Mouse (Mus musculus): ENCODE results near the gene Rabgap1.
"Not testable (repeated sequence)": the region's sequence is repeated elsewhere in the genome, so short reads cannot be mapped to it uniquely, and the experiment has no call there.

The Rabgap1 gene

DNA sequence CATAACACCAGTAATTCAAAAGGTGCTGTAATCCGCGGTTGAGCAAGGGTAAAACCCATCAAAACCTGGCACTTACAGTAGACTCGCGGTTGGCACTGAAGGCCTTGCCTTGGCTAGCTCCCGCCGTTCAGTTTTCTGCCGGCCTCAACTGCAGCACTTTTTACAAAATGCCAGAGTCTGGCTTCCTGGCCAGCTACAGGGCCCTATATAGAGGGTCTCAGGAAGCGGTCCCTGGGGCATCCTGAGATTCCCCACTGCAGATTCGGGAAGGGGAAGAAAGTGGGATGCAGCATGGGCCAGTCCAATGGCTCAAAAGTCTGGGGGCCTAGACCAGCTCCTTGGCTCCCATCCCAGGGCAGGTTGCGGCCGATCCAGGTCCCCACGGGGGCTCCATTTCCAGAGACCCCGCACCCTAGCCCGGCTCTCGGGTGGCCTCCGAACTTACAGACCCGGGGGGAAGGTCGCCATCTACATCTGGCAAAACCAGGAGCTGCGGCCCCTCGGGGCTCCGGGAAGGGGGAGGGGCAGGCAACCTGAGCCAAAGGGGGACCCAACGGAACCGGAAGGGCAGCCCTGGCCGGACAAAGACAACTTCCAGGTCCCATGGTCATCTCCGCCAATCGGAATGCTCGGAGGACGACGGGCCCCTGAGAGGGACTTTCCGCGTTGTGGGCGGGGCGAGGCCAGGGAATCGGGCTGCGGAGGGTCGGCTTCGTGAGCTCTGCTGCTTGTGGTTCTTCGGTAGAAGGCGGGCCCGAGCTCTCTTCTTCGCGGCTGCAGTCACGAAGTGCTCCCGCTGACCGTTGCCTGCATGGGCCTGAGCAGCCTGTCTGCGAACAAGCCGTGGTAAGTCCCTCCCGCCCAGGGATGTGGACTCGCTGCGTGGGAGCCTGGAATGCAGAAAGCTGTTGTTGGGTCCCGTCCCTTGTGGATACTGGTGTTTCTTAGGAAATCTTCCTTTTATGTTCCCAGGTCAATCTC, at the start of gene Rabgap1, which contains the start of the genes Zbtb26 and Zbtb6:
Rabgap1 (plus strand) TSS at position 669 of the 981 bp plus-strand sequence.
Zbtb26 (minus strand) TSS at position 525 of the 981 bp plus-strand sequence.
Zbtb6 (minus strand) TSS at position 561 of the 981 bp plus-strand sequence.
- DNase-seq (ENCODE audit: low read depth in 1 of 2, low spot score in 2 of 2): peak; percentile 86 to 90

DNA sequence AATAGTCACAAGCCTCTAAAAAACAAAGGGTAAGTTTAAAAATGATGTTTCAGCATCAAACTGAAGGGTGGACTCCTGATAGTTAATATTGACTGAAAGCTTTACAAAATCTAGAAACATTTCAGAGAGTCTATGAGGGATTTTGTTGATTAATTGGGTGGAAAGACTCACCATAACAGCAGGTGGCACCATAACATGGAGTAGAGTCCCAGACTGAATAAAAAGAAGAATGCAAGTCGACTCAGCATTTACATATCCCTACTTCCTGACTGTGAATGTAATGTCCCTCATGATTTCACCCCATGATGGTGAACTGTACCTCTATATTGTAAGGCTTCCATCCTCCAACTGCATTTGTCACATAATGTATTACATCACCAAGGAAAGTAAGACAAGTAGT, 47.5 kb upstream of the Rabgap1 start:
- no peak for DNase-seq (ENCODE audit: low read depth in 1 of 2, low spot score in 2 of 2)

DNA sequence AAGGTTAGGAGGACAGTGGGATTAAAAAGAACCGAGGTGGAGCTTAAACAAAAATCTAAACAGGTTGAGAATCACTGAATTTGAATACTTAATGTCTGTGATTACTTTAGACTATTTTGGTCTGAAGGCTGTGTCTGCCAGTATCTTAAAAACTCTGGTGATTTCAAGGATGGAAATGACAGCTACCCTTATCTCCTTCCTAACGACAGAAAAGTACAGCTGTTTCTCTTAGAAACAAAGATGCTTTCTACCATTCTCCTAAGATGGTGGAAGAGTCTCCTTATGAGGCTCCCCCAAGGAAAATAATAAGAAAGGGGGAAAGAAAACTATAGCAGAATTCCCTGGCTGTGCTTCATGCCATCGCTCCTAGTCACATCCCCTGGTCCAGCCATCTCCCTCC, 21.2 kb upstream of the Rabgap1 start:
- DNase-seq (ENCODE audit: low read depth in 1 of 2, low spot score in 2 of 2): no peak

DNA sequence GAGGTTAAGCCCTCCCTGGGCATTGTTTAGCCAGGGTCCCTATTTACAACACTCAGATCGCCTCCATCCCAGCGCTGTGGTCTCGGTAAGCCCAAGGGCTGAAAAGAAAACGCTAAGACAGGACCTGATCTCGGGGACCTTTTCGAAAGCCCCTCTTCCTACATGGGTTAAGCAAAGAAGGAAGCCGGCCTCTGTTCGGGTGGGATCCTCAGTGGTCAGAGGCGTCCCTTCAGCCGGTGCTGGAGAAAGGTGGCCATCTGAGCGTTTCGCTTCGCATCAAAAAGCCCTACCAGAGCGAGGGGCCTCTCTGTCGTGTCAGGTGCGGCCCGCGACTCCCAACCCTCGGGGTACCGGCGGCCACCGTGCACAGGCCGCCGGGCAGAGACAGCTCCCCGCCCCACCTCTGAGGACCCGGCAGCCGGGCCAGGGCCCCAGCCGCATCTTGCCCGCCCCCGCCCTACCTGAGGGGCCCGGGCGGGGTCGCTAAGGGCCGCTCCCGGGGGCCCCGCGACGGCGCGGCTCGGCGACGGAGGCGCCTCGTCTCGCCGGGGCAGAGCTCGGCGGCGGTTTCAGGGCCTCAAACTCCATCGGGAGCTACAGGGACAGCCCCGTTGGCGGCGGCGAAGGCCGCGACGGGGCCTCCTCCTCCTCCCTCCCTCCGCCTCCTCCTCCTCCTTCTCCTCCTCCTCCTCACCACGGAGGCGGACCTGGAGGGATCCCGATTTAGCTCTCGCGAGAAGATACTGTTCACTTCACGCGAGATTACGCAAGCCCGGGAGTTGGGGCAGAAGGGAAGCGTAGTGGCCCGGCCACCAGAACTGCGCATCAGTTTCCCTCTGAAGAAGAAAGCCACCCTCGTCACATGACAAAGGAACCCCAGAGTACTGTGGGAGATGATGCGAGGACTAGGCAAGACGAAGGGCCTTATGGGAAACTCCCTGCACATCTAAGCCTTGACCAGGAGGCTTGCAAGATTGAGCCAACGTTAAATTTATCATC, 20.5 kb upstream of the Rabgap1 start, which contains the start of gene Rc3h2:
Rc3h2 (minus strand) TSS at position 598 of the 999 bp plus-strand sequence.
- DNase-seq (ENCODE audit: low read depth in 1 of 2, low spot score in 2 of 2): peak; percentile 91 to 95

DNA sequence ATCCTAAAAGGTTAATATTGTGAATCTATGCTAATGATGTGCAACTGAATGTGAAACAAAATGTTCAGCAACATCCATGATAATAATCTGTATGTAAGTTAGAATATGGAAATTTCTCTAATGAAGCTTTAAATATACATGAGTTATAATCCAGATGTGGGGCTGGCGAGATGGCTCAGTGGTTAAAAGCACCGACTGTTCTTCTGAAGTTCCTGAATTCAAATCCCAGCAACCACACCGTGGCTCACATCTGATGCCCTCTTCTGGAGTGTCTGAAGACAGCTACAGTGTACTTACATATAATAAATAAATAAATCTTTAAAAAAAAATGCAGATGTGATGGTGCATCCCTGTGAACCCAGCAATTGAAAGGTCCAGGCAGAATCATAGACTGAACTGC, 19.4 kb upstream of the Rabgap1 start:
- DNase-seq (ENCODE audit: low read depth in 1 of 2, low spot score in 2 of 2): no peak

DNA sequence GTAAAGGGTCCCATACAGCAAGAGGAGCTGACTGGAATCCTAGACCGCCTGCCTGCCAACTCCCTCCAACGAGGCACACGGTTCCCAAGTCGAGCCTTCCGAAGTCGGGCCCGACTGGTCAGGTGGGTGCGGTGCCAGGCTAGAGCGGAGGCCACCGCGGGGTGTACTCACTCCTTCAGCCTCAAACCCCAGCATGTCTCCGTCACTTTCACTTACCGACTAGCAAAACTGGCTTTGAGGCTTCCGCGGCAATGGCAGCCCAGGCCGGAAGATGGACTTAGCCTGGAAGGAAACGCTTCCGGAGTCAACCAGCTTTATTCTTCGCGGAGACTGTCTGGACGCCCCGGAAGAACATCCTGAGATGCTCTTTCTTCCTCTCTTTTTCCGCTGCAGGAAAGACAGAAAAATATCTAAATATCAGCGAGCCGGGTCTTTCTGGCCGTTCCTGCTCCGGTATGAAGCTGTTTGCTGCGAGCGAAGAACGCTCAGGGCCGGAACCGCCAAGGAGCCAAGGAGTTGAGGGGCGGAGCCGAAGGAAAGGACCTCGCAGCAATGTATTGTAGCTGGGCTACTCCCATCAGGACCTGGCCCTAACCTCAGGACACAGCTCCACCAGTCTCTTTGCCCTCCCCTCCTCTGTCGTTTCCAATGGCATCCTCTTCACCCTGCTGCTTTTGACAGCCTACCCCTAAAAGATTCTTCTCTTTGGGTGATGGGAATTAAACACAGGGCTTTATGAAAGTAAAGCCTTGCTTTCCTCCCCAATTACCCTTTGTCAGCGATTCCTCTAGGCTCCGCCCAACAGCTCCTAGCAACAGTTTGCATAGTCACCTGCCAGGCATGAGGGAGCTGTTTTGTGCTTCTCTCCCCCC, 12.2 kb upstream of the Rabgap1 start:
- peak; percentile 52 to 61 for DNase-seq (ENCODE audit: low read depth in 1 of 2, low spot score in 2 of 2)

DNA sequence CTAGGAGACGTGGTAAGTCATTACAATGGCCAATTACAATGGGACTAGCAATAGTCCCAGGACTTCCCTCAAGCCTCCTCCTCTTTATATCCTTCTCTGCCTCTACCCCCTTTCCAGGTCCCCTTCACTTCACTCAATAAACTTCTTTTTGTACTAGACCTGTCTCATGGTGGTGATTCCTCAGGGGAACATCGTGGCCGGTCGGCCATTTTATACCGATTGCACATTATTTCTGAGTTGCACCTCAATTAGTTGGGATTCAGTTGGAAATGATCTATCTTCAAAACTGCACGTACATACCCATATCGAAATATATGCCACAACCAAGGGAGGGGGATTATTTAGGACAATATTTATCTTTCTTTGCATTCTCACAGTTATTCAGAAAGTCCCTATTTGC, 11.5 kb upstream of the Rabgap1 start:
- no peak for DNase-seq (ENCODE audit: low read depth in 1 of 2, low spot score in 2 of 2)

DNA sequence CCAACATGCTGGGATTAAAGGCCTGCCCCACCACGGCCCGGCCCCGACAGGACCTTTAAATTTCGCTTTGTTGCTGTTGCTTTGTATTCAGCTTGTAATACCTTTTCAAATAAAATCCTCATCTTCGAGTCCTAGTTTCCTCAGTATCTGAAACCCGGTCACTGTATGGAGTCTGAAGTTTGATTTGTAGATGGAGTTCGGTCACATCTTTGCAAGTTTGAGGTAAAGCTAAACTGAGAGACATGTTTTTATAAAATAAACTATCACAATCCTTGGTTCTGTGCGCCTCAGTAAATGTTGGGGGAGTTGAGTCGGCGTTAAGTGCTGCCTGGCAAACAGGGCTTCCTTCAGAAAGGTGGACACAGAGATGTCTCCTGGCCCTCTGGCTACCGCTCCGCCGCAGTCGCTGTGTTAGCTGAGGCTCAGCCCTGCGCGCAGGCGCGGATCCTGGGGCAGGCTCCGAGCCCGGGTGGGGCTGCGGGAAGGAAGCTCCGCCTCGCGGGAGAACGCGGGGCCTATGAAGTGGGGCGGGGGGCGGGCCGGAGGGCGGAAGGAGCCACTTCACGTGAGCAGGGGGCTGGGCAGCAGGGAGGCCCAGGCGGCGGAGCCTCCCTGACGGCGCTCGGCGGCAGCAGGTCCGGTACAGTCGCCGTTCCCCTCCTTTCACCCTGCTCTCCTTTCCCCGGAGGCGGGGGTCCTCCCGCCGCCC, 8.7 kb downstream of the Rabgap1 start:
- peak; percentile 73 to 82 for DNase-seq (ENCODE audit: low read depth in 1 of 2, low spot score in 2 of 2)

DNA sequence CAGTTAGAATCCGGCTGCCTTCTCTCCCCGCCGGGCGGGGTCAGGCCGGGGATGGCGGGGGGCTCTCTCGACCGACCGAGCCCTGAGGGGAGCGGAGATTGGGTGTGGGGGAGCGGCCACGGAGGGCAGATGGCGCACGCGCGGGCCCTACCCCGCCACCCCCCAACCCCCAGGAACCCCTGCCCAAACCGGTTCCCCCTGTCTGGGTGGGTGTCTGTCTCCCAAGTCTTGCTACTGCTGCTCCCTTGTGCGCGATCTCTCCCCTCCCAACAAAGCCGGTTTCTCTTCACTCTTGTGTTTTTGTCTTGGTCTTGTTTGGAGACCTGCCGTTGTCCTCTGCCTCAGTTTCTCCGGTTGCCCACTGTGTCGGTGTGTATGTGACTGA, 9.3 kb downstream of the Rabgap1 start:
- no peak for DNase-seq (ENCODE audit: low read depth in 1 of 2, low spot score in 2 of 2)

DNA sequence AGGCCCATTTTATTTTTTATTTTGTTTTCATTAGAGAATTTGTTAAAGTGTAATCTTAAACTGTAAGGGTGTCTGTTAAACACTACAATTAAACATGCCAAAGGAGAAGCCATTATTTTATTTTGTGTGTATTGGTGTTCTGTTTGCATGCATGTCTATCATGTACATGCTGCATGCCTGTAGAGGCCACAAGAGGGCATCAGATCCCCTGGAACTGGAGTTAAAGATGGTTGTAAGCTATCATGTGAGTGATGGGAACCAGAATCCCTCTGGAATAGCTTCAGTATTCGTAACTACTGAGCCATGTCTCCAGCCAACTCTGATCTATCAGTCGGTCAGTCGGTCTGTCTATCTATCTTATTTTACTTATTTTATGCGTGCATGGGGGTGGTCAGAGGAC, 17.6 kb downstream of the Rabgap1 start:
- no peak for DNase-seq (ENCODE audit: low read depth in 1 of 2, low spot score in 2 of 2)

DNA sequence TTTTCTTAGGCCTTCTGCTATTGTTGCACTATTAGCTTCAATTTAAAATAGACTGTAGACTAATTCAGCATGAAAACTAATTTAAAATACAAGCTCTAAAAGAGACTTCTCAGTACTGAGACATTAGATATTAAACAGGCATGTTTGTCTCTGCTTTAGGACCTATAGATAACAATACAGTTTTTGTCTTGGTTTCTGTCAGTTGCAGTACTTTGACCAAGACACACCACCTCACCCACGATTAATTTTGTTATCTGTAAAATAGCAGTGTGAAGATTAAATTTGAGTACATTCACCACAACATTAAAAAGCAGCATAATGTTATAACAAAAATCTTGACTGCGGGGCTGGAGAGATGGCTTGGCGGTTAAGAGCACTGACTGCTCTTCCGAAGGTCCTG, 23.2 kb downstream of the Rabgap1 start:
- DNase-seq (ENCODE audit: low read depth in 1 of 2, low spot score in 2 of 2): no peak

DNA sequence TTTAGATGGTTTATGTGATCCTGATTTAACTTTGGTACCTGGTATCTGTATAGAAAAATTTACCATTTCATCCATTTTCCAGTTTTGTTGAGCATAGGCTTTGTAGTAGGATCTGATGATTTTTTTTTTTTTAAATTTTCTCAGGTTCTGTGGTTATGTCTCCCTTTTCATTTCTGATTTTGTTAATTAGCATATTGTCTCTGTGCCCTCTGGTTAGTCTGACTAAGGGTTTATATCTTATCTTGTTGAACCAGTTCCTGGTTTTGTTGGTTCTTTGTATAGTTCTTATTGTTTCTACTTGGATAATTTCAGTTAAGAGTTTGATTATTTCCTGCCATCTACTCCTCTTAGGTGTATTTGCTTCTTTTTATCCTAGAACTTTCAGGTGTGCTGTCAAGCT, 36.5 kb downstream of the Rabgap1 start:
- DNase-seq (ENCODE audit: low read depth in 1 of 2, low spot score in 2 of 2): no peak

DNA sequence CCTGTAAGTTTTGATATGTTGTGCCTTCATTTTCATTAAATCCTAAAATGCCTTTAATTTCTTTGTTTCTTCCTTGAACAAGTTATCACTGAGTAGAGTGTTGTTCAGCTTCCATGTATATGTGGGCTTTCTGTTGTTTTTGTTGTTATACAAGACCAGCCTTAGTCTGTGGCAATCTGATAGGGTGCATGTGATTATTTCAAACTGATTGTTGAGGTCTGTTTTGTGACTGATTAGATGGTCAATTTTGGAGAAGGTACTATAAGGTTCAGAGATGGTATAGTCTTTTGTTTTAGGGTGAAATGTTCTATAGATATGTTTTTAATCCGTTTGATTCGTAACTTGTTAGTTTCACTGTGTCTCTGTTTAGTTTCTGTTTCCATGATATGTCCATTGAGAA, 37.0 kb downstream of the Rabgap1 start:
- DNase-seq (ENCODE audit: low read depth in 1 of 2, low spot score in 2 of 2): no peak

DNA sequence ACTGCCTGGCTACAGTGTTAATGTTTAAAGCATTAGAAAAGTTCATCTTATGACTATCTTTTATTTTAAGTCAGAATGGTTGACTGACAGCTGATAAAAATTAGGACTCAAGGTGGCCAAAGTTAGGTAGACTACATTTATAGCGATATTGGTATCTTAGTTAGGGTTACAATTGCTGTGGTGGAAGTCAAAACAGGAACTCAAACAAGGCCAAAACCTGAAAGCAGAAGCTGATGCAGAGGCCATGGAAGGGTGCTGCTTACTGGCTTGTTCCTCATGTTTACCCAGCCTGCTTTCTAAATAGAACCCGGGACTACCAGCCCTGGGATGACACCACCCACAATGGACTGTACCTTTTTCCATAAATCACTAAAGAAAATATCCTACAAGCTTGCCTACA, 41.1 kb downstream of the Rabgap1 start:
- DNase-seq (ENCODE audit: low read depth in 1 of 2, low spot score in 2 of 2): no peak

DNA sequence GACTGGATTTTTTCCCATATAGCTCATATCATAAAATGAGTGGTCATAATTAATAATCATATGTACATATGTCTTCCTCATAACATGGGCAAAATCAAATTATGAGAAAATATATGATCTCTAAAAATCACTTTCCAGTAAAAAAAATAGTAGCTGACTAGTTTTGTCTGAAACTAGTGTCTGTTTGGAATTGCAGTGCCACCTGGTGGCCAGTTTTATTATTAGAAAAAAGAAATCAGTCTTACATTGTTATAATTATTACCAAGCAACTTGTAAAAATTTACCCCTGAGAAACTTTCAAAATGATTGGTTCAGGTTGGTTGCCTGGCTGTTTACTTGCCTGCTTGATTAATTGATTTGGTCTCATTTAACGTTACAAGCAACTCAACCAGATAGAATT, 42.3 kb downstream of the Rabgap1 start:
- DNase-seq (ENCODE audit: low read depth in 1 of 2, low spot score in 2 of 2): no peak

DNA sequence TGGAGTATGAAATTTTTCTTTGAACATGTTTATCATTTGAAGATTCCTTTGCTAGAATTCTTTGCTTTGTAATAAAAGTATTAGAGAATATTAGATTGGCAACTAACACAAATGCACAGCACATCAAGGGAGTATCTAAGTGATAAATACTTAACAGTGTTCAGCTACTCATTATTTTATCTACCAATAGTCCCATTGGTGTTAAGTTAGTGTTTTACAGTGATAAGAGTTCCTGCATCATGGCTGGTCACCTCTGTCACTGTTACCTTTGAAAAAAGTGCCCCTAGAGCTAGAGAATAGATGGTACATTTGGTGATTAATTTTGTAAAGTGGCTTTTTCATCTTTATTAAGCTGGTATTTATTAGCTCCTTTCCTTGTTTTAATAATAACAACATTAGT, 43.3 kb downstream of the Rabgap1 start:
- DNase-seq (ENCODE audit: low read depth in 1 of 2, low spot score in 2 of 2): no peak

DNA sequence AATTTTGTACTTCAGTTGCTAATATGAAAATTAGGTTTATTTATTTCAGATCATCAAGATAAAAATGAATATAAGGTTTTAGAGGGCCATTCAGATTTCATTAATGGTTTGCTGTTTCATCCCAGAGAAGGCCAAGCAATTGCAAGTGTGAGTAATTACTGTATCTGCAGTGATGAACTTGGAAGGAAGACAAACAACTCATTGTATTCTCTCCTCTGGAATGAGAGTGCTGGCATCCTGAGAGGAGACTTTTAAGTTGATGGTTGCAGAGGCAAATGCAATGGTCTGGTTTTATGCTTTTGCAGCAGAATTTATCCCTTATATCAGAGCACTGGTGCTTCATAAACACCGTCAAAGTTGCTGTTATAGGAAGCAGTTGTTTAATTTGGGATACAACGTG, 45.9 kb downstream of the Rabgap1 start:
- no peak for DNase-seq (ENCODE audit: low read depth in 1 of 2, low spot score in 2 of 2)

DNA sequence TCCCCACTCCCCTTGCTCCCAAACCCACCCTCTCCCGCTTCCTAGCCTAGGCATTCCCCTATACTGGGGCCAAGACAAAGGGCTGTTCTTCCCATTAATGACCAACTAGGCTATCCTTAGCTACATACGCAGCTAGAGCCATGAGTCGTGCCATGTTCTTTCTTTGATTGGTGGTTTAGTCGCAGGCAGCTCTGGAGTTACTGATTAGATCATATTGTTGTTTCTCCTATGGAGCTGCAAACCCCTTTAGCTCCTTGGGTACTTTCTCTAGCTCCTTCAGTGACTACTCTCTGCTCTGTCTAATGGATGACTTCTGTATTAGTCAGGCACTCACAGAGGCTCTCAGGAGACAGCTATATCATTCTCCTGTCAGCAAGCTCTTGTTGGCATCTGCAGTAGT, 54.2 kb downstream of the Rabgap1 start:
- no peak for DNase-seq (ENCODE audit: low read depth in 1 of 2, low spot score in 2 of 2)

DNA sequence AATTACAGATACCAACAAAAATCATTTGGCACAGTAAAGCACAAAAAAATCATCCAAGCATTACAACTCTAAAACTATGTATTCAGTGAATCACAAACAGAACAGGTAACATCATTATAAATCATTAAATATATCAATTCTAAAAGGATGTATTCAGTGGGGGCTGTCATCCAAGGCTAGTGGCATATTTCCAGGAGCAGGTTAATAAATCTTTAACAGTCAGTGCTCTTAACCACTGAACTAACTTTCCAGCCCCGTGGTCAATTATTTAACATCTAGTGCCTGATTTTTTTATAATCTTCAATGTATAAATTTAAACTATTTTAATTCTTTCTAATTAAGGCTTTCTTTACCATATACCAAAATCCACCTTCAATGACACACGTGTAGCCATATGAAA, 62.8 kb downstream of the Rabgap1 start:
- not testable (repeated sequence) for DNase-seq (ENCODE audit: low read depth in 1 of 2, low spot score in 2 of 2)
